In the genomic region with DNA sequence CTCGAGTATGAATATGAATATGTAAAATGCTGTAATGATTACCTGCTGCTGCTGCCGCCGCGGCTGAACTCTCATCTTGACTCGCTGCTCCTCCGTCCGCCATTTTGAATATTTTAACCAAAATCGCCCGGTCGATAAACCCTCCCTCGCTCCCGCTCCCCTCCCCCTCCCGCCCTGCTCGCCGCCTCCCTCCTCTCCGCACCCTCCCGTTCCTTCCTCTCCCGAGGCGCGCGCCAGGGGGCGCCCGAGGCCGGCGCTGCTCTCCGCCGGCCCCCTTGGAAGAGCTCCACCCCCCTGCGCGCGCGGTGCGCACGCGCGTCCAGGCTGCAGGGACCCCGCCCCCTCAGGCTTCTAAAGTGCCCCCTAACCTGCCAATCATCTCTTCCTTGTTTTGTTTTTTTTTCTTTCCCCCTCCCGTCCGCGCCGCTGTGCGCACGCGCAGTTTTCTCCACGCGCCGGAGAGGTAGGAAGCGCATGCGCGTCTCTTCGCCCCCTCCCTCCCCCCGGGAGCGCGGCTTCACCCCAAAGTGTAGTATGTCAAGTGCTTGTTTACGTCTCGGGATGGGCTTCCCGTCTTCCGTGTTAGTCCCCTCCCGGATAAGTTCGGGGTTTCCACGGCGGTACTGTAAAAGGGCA, we compare ENCODE assay signal across 8 mouse cellular contexts. TPM values are rescaled to one million over a fixed set of nuclear protein-coding genes. Genes with fewer than 3 reads are reported as not detected.
DNase-seq lines count a peak whose midpoint lies in the region; ATAC-seq and TF ChIP-seq lines count a peak whose summit lies in the region.

A gene (minus strand): TSS at position 159 of the 636 bp plus-strand sequence.

- H3K9me3 ChIP-seq in MEL (replicated peaks; ENCODE audit: insufficient read depth, low read length): no peaks in the 10 kb centered on the region
- H3K9me3 ChIP-seq in forebrain, postnatal 0 days (ENCODE audit: low read length): no peaks in the 10 kb centered on the region
- no peaks in the 10 kb centered on the region for H3K9me3 ChIP-seq in lung, embryonic 15.5 days

- H3K4me2 ChIP-seq in forebrain, postnatal 0 days (ENCODE audit: low read depth): peak within 1 kb of the TSS; percentile 83
- peak within 1 kb of the TSS; percentile 93 for H3K4me2 ChIP-seq in lung, embryonic 15.5 days

- H3K27me3 ChIP-seq in MEL (ENCODE audit: control insufficient read depth in 1 of 2, insufficient read depth in 2 of 2, low read length in 2 of 2): no peaks in the 10 kb centered on the region
- no peaks in the 10 kb centered on the region for H3K27me3 ChIP-seq in cerebellum, adult 2 months (ENCODE audit: control insufficient read depth, insufficient read depth, low read length)
- no peaks in the 10 kb centered on the region for H3K27me3 ChIP-seq in forebrain, postnatal 0 days (ENCODE audit: insufficient read depth, low read length)
- no peaks in the 10 kb centered on the region for H3K27me3 ChIP-seq in lung, embryonic 15.5 days

- peak; percentile 98 for DNase-seq in MEL (ENCODE audit: low read depth, low spot score)
- DNase-seq in cerebellum, adult 2 months: peak; percentile 95 to 97
- peak; percentile 100 for DNase-seq in forebrain, postnatal 0 days
- DNase-seq in heart, postnatal 4 days: peak; percentile 98
- DNase-seq in layer of hippocampus, adult 8-10 months (ENCODE audit: low spot score in 2 of 2): peak; percentile 96
- DNase-seq in ovary, adult 18-20 months (ENCODE audit: low spot score): peak; percentile 96
- DNase-seq in thymus, postnatal 0 days (ENCODE audit: low spot score): peak; percentile 100

- H3K9ac ChIP-seq in MEL (ENCODE audit: control insufficient read depth, low read depth, low read length, poor library complexity, severe bottlenecking): peak within 1 kb of the TSS; percentile 87
- peak within 1 kb of the TSS; percentile 94 for H3K9ac ChIP-seq in forebrain, postnatal 0 days
- H3K9ac ChIP-seq in lung, embryonic 15.5 days: peak within 1 kb of the TSS; percentile 77

- peak; percentile 90 for ATAC-seq in forebrain, postnatal 0 days
- peak; percentile 91 for ATAC-seq in lung, embryonic 15.5 days (ENCODE audit: borderline replicate concordance, extremely low read depth, low FRiP score, low TSS enrichment)

- H3K36me3 ChIP-seq in MEL (ENCODE audit: control insufficient read depth in 1 of 2, insufficient read depth in 2 of 2, low read length in 2 of 2): peaks cover 0 to 10% of the 10 kb centered on the region in 2 experiments; a peak in 2 of 4 replicates
- no peaks in the 10 kb centered on the region for H3K36me3 ChIP-seq in forebrain, postnatal 0 days (ENCODE audit: insufficient read depth)
- no peaks in the 10 kb centered on the region for H3K36me3 ChIP-seq in lung, embryonic 15.5 days

- TF ChIP-seq EP300 in MEL (IDR thresholded peaks at IDR 0.05; ENCODE audit: low read depth in 1 of 2, low read length in 2 of 2): peak in 1 of 2 experiments; percentile 48; a peak in 1 of 4 replicates

- H3K4me3 ChIP-seq in MEL (ENCODE audit: control insufficient read depth in 1 of 2, insufficient read depth in 1 of 2, low read depth in 2 of 2, low read length in 2 of 2): peak within 1 kb of the TSS; percentile 81 to 97
- H3K4me3 ChIP-seq in cerebellum, adult 2 months (replicated peaks; ENCODE audit: insufficient read depth, low read depth, low read length): peak within 1 kb of the TSS; percentile 90
- H3K4me3 ChIP-seq in forebrain, postnatal 0 days (ENCODE audit: low read depth, low read length): peak within 1 kb of the TSS; percentile 97
- peak within 1 kb of the TSS; percentile 83 for H3K4me3 ChIP-seq in lung, embryonic 15.5 days

- peaks cover 20% of the 10 kb centered on the region for H3K79me2 ChIP-seq in MEL (ENCODE audit: control insufficient read depth, insufficient read depth, low read length, poor library complexity)

- under 1% methylated on average over 60 of the region's 61 CpGs for WGBS in cerebellum, adult 2 months
- 2% methylated on average over 49 of the region's 61 CpGs for WGBS in forebrain, postnatal 0 days
- WGBS in lung, embryonic 15.5 days: under 1% methylated on average over 51 of the region's 61 CpGs

- peak within 1 kb of the TSS; percentile 93 for H3K27ac ChIP-seq in MEL (ENCODE audit: control insufficient read depth, low read depth, low read length)
- H3K27ac ChIP-seq in cerebellum, adult 2 months (ENCODE audit: insufficient read depth, low read length): peak within 1 kb of the TSS; percentile 95
- H3K27ac ChIP-seq in forebrain, postnatal 0 days (ENCODE audit: low read depth, low read length): peak within 1 kb of the TSS; percentile 96
- H3K27ac ChIP-seq in lung, embryonic 15.5 days: peak within 1 kb of the TSS; percentile 91

- TF ChIP-seq POLR2A in MEL (IDR thresholded peaks at IDR 0.05; ENCODE audit: control insufficient read depth in 1 of 2, insufficient read depth in 1 of 2, low read depth in 1 of 2, low read length in 2 of 2, poor library complexity in 1 of 2): peak; percentile 43 to 66; a peak in 1 of 4 replicates
- peak; percentile 30; the same call in 1 of the 2 replicates for TF ChIP-seq POLR2A in cerebellum, adult 2 months (IDR thresholded peaks at IDR 0.05; ENCODE audit: borderline replicate concordance, insufficient read depth, low read length)

- H3K4me1 ChIP-seq in MEL (ENCODE audit: control insufficient read depth in 1 of 2, insufficient read depth in 2 of 2, low read length in 2 of 2): peaks cover 0 to 5% of the 10 kb centered on the region in 2 experiments; a peak in 2 of 4 replicates
- peaks cover 2% of the 10 kb centered on the region; the same call in 1 of the 2 replicates for H3K4me1 ChIP-seq in cerebellum, adult 2 months (ENCODE audit: control insufficient read depth, insufficient read depth, low read length)
- H3K4me1 ChIP-seq in forebrain, postnatal 0 days (ENCODE audit: insufficient read depth): peaks cover 8% of the 10 kb centered on the region; the same call in 1 of the 2 replicates
- H3K4me1 ChIP-seq in lung, embryonic 15.5 days: peaks cover 17% of the 10 kb centered on the region

- TF ChIP-seq CTCF in MEL (IDR thresholded peaks at IDR 0.05 in 2 of 3, conservative IDR thresholded peaks at IDR 0.05 in 1 of 3; ENCODE audit: control insufficient read depth in 1 of 3, insufficient read depth in 1 of 3, low read depth in 2 of 3, low read length in 3 of 3, poor library complexity in 1 of 3, severe bottlenecking in 1 of 3): peak in 2 of 3 experiments; percentile 77 to 89; a peak in 5 of 6 replicates
- peak; percentile 49; the same call in 1 of the 2 replicates for TF ChIP-seq CTCF in cerebellum, adult 2 months (IDR thresholded peaks at IDR 0.05; ENCODE audit: borderline replicate concordance, insufficient read depth, low read depth, low read length)
- peak; percentile 74 for TF ChIP-seq CTCF in forebrain, postnatal 0 days (IDR thresholded peaks at IDR 0.05; ENCODE audit: low read depth)

- peak; percentile 52 for TF ChIP-seq RAD21 in MEL (IDR thresholded peaks at IDR 0.05; ENCODE audit: low read depth, low read length)

TF ChIP-seq in MEL, 35 proteins besides CTCF, POLR2A, EP300 and RAD21 (continues in another document):
- TF ChIP-seq MYB (IDR thresholded peaks at IDR 0.05; ENCODE audit: low read depth, low read length) (no peak), ZKSCAN1 (IDR thresholded peaks at IDR 0.05; ENCODE audit: low read depth, low read length) (no peak), MEF2A (IDR thresholded peaks at IDR 0.05; ENCODE audit: extremely low read depth, insufficient replicate concordance, low read depth, low read length, poor library complexity, severe bottlenecking) (0 out of 2 replicates have a peak, but pooled peaks have one; percentile 7), SIN3A (IDR thresholded peaks at IDR 0.05; ENCODE audit: low read length) (peak; percentile 89), TBP (IDR thresholded peaks at IDR 0.05; ENCODE audit: low read depth, low read length) (peak; percentile 69), RCOR1 (IDR thresholded peaks at IDR 0.05; ENCODE audit: low read depth, low read length) (no peak; the same call in 1 of the 2 replicates), UBTF (IDR thresholded peaks at IDR 0.05; ENCODE audit: borderline replicate concordance, insufficient read depth, low read depth, low read length) (no peak), CHD1 (IDR thresholded peaks at IDR 0.05; ENCODE audit: low read depth, low read length) (no peak), MAZ (IDR thresholded peaks at IDR 0.05; ENCODE audit: low read depth, low read length) (peak; percentile 99), ELF1 (IDR thresholded peaks at IDR 0.05; ENCODE audit: low read depth, low read length) (peak; percentile 60), MXI1 (IDR thresholded peaks at IDR 0.05; ENCODE audit: low read depth, low read length) (no peak), JUND (IDR thresholded peaks at IDR 0.05; ENCODE audit: low read depth, low read length) (no peak), E2F4 (IDR thresholded peaks at IDR 0.05; ENCODE audit: borderline replicate concordance, low read depth, low read length) (peak; percentile 42; the same call in 1 of the 2 replicates), MAFK (IDR thresholded peaks at IDR 0.05; ENCODE audit: borderline replicate concordance, low read depth, low read length) (no peak), MAX (IDR thresholded peaks at IDR 0.05; ENCODE audit: low read length) (no peak), NRF1 (IDR thresholded peaks at IDR 0.05; ENCODE audit: insufficient read depth, low read depth, low read length, poor library complexity, severe bottlenecking) (no peak; the same call in 1 of the 2 replicates), GABPA (IDR thresholded peaks at IDR 0.05; ENCODE audit: low read depth, low read length) (no peak), GATA1 (IDR thresholded peaks at IDR 0.05; ENCODE audit: low read depth, low read length) (no peak), USF1 (IDR thresholded peaks at IDR 0.05; ENCODE audit: low read depth, low read length) (0 out of 2 replicates have a peak, but pooled peaks have one; percentile 28), USF2 (IDR thresholded peaks at IDR 0.05; ENCODE audit: borderline replicate concordance in 1 of 2, insufficient read depth in 1 of 2, low read depth in 1 of 2, low read length in 2 of 2) (no peak), CHD2 (IDR thresholded peaks at IDR 0.05; ENCODE audit: low read length) (no peak; the same call in 1 of the 2 replicates)

RNA-seq across cellular contexts. Expression of the gene that starts here (rescaled TPM):
- 4.6 and 6.8 TPM in 2 replicates for total RNA-seq in MEL (2012; rRNA removed)
- 10 to 100 TPM in 1 of 2 experiments, not detected in 1; 10.2 TPM for polyA plus RNA-seq in MEL (2012; ENCODE audit: insufficient read depth in 1 of 2, insufficient read length in 2 of 2, low read depth in 1 of 2, low replicate concordance in 2 of 2, missing spikeins in 1 of 2)
- polyA plus RNA-seq in cerebellum, adult 2 months (2012; rRNA removed): 11.0 and 12.2 TPM in 2 replicates
- total RNA-seq in forebrain, postnatal 0 days (2014; rRNA removed): 14.3 and 22.2 TPM in 2 replicates
- polyA plus RNA-seq in forebrain, postnatal 0 days (2015; fragmentation: Nextera tagmentation; extraction: Ambion mirVana): 11.1 and 16.7 TPM in 2 replicates
- 10 to 100 TPM; 15.0 to 18.4 TPM for total RNA-seq in heart, postnatal 4 days (2021)
- 10 to 100 TPM; 17.0 to 23.2 (median 21.1) TPM for total RNA-seq in layer of hippocampus, adult 8-10 months (2022)
- 13.8 and 14.8 TPM in 2 replicates for polyA plus RNA-seq in lung, embryonic 15.5 days (2015; fragmentation: Nextera tagmentation; extraction: Ambion mirVana)
- polyA plus RNA-seq in thymus, postnatal 0 days (2015; fragmentation: Nextera tagmentation; extraction: Ambion mirVana): 11.4 and 15.7 TPM in 2 replicates

Comparison
In these comparisons a context has a peak if more than half of its experiments do, and no peak if none do; other contexts are left out.
1. Peak in every context shown above with its lines: DNase-seq, ATAC-seq, H3K4me3 ChIP-seq and H3K27ac ChIP-seq.